Mouse (Mus musculus) gastrocnemius, postnatal 36 days (tissue): ENCODE results near the gene Sec24c. TPM values are rescaled to one million over a fixed set of nuclear protein-coding genes. Genes with fewer than 3 reads are reported as not detected.
"Not testable (repeated sequence)": the region's sequence is repeated elsewhere in the genome, so short reads cannot be mapped to it uniquely, and the experiment has no call there.

Experiments used
- DNase-seq, 2 experiments: peaks; one replicate each; pipeline ENCODE4 v3.0.0; 2022
- intact Hi-C: fragments of 180-260 bp; cut with DNase I; formaldehyde crosslinking; loops from one replicate; pipeline ENCODE4 v1.15.1; 2025
- total RNA-seq, 2 experiments: library from RNA; stranded (reverse); gene quantifications; 2 replicates each; pipeline ENCODE4 v1.2.3; 2021

Sec24c gene
- total RNA-seq, 2 experiments from 2014 or later = 71.5 to 73.6 TPM

DNA sequence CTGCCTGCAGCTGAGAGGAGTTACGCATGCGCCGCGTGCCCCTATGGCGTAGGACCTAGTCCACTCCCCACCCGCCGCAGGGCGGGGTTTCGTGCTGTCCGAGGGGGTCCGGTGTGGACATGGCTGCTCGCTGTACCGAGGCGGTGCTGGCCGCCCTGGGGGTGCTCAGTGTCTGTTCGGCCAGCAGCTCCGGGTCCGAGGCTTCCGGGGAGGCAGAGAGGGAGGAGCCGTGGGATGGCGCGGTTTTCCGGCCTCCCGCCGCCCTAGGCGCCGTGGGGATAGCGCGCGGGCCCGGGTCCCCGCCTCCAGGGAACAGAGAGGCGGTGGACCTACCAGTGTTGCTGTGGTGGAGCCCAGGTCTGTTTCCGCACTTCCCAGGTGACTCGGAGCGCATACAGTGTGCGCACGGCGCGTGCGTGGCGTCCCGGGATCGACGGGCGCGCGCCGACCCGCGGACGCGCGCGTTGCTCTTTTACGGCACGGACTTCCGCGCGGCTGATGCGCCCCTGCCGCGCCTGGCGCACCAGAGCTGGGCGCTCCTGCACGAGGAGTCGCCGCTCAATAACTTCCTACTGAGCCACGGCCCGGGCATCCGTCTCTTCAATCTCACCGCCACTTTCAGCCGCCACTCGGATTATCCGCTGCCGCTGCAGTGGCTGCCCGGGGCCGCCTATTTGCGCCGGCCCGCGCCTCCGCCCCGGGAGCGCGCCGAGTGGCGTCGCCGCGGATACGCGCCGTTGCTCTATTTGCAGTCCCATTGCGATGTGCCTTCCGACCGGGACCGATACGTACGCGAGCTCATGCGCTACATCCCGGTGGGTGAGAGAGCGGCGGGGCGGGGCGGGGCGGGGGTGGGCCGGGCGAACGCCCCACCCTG, 21.0 kb downstream of the Sec24c start, which contains the start of gene Fut11:
Gene Fut11, plus strand, starts transcription at position 85 of the 877 bp plus-strand sequence.
- intact Hi-C loops = no loop called here
- peak; percentile 74 to 83 for DNase-seq

DNA sequence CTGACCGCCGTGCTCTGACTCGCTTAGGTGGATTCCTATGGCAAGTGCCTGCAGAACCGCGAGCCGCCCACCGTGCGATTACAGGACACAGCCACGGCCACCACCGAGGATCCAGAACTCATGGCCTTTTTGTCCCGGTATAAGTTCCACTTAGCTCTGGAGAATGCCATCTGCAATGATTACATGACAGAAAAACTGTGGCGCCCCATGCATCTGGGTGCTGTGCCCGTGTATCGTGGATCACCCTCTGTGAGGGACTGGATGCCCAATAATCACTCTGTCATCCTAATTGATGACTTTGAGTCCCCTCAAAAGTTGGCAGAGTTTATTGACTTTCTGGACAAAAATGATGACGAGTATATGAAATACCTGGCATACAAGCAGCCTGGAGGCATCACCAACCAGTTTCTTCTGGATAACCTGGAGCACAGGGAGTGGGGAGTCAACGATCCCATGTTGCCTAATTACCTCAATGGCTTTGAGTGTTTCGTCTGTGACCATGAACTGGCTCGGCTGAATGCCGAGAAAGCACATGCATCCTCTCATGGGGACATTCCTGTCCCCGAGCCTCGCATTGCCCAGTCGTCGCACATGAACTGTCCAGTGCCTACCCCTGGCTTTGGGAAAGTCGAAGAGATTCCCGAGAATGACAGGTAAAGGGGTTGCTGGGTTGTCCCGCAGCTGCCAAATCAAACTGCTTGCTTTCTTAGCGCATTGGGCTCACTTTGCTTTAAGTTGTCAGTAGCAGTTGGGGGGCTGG, 21.8 kb downstream of the Sec24c start:
- intact Hi-C loops = no loop called here
- no peak for DNase-seq

DNA sequence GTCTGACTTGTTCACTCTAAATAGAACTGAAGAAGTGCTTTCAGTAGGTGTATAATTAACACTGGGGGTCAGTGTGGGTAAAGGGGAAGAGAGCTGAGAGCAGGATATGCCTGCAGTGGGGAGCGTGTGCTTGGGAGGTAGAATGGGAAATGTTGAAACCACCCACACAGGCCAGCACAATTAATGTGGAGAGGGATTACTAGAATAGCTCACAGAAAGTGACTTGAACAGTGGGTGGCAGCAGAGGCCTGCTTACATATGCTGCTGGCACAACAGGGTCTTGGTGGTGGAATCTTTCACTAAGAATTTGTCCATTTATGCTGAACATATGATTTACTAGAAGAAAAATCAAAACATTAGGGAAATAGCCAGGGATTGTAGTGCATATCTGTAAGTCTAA, 22.9 kb downstream of the Sec24c start:
- no peak for DNase-seq
- intact Hi-C loops = no loop called here

DNA sequence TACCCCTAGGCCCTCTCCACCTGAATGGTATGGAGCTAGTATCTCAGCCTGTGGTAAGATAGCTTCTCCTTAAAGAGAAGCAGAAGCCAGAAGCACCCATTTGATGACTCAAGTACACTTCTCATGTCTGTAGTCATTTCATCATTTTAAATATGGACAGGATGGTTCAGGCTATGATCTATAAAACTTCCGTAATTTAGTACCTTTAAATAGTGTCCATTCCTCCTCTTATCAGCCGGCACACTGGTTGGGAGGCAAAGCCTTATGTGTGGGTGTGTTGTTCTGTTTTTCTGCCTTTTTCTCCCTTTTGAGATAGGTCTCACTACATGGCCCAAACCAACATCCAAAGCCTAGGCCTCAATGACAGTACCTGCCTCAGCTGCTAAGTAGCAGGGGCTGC, 24.4 kb downstream of the Sec24c start:
- intact Hi-C loops = no loop called here
- no peak for DNase-seq

DNA sequence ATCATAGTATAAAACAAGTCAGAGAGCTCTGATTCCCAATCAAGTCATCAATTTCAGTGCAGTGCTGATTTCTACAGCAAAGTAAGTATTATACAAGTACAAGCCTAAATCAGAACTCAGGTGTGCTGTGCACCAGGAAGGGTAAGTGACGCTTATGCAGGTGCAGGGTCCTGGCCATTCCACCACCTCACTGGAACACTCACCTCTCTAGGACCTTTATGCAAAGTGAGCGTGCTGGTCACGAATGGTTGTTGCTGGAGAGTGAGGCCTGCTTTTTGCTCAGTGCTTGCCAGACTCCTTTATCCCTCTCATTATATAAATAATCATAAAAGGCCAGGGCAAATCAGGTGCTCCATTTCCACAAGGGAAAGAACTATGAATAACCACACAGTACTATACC, 26.3 kb downstream of the Sec24c start:
- DNase-seq = no peak
- intact Hi-C loops = no loop called here

DNA sequence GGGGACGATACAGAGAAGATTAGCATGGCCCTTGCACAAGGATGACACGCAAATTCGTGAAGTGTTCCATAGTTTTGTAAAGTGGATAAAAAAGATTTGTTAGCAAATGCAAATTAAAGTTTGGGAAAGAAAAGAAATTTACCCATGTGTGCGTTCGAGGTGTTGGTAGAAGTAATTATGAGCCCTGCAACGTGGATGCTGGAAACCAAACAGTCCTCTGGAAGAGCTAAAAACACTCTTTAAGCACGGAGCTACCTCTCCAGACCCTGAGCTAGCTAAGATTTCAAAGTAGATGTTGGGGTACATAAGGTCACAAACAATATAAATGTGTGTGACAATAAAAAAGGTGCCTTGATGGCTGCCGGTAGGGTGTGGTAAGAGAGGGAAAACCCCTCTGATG, 27.4 kb downstream of the Sec24c start:
- intact Hi-C loops = no loop called here
- DNase-seq = no peak

DNA sequence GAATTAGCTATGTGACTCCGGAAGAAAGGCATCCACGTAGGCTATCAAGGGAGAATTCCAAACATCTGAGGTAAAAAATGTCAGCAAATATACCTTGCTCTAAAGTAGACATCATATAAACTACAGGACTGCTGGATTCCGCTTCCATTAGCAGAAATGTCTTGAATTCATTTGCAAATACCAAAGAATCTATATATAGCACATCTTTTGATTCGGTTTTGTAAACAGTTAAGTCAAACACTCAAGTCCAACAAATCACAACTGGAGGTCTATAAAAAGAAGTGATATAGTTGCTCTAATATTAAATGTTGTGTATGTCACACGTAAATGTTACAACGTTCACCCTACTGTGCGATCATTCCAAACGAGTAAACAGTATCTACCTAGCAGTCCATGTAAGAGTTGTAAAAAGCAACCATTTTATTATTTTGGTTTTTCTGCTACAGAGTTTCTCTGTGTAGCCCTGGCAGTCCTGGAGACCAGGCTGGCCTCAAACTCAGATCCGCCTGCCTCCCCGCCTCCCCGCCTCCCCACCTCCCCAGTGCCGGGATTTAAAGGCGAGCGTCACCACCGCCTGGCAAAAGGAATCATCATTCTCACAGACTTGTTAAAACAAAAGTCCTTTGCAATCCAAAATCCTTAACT, 28.1 kb downstream of the Sec24c start:
- intact Hi-C loops = no loop called here
- no peak for DNase-seq

DNA sequence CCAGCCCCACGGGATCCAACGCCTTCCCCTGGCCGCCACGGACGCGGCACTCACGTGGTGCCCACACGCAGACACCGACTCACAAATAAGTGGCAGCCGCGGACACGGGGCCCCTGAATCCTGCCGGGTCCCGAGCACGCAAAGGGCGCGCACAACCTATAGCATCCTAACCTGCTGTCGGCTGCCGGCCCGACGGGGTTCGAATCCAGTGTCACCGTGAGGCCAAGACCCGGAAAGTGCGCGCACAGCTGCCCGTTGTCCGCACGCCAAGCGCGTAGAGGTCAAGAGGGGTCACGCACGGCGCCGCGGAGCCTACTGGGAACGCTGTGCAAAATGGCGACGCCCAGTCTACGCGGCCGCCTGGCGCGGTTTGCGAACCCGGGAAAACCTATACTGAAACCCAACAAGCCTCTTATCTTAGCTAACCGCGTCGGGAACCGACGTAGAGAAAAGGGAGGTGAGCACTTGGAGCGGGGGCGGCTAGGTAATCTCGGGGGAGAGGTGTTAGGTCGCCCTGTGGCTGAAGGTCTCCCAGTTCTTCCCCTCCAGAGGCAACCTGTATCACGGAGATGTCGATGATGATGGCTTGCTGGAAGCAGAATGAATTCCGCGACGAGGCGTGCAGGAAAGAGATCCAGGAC, 28.8 kb downstream of the Sec24c start, which contains the start of gene Chchd1:
Gene Chchd1, plus strand, starts transcription at position 266 of the 641 bp plus-strand sequence.
- intact Hi-C loops = no loop called here
- DNase-seq = peak; percentile 85 to 91

DNA sequence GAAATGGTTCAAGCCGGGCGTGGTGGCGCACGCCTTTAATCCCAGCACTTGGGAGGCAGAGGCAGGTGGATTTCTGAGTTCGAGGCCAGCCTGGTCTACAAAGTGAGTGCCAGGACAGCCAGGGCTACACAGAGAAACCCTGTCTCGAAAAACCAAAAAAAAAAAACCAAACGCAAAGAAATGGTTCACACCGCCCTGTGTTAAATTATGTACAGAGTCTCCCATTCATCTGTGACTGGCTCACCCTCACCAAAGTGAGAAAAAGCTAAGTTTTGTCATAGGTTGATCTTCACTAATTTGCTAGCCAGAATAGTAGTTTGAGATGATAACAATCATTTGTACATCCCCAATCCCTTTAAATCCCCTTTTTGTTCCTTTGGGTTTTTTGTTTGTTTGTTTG, 29.4 kb downstream of the Sec24c start:
- intact Hi-C loops, DNase-seq: not testable (repeated sequence)

DNA sequence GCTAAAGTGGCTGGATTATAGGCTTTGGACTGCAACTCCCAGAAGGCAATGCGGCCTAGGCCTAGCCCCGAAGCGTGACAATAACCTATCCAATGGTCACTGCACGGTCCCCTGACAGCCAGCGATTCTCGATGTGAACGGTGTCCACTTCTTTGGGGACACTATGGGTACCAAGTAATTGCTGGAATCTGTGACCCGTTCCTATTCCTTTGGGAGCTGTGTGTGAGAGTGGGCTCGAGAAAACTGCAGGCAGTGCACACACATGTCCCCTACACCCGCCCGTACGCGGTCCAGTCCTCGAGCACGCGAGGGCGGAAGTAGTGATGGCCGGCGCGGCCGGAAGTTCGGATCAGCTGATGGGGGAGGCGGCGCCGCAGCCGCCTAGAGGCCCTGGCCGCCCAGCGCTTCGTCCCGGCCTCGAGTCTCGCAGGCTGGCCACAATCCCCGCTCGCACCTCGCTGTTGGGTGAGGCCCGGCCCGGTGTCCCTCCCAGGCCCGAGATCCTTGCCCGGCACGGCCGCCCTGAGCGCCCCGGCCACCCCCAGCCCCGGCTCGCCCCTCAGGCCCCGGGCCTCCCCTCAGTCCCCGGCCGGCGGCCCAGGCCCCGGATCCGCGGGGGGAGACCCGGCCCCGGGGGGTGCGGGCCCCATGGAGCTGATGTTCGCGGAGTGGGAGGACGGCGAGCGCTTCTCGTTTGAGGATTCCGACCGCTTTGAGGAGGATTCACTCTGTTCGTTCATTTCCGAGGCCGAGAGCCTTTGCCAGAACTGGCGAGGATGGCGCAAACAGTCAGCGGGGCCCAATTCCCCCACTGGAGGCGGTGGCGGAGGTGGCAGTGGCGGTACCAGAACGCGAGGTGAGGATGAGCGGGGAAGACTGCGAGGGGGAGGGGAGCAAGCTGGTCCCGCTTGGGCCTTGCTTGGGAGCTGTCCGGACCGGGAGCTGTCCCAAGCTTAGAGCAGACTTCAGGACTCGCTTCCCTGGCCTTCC, 33.4 kb downstream of the Sec24c start, which contains the start of gene Zswim8:
Gene Zswim8, plus strand, starts transcription at position 352 of the 990 bp plus-strand sequence.
- peak; percentile 84 to 87 for DNase-seq
- intact Hi-C loops = no loop called here

DNA sequence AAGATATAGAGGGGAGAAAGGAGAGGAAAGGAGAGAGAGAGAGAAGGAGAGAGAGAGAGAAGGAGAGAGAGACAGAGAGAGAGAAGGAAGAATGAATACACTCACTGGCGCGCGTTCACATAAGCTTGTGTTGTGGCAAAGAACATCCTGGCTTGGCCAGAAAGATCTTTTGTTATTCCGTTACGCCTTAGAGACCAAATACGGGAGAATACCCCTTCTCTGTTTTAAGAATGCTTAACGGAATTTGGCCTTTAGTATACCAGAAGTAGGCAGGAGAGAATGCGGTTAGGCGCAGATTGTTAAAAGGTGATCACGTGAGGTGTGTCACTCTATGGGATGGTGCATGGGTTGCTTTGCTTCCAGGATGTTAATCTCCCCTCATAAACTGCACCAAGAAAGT, 34.1 kb downstream of the Sec24c start:
- intact Hi-C loops = no loop called here
- no peak for DNase-seq

DNA sequence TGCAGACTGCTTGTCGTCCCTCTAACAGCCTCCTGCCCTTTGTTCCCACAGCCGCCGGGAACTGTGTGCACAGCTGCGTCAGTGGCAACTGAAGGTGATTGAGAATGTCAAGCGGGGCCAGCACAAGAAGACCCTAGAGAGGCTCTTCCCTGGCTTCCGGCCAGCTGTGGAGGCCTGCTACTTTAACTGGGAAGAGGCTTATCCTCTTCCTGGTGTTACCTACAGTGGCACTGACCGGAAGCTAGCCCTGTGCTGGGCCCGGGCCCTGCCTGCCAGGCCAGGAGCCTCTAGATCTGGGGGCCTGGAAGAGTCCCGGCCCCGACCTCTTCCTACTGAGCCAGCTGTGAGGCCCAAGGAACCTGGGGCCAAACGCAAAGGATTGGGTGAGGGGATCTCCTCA, 39.7 kb downstream of the Sec24c start:
- intact Hi-C loops = no loop called here
- DNase-seq = peak in 1 of 2 experiments; percentile 13

DNA sequence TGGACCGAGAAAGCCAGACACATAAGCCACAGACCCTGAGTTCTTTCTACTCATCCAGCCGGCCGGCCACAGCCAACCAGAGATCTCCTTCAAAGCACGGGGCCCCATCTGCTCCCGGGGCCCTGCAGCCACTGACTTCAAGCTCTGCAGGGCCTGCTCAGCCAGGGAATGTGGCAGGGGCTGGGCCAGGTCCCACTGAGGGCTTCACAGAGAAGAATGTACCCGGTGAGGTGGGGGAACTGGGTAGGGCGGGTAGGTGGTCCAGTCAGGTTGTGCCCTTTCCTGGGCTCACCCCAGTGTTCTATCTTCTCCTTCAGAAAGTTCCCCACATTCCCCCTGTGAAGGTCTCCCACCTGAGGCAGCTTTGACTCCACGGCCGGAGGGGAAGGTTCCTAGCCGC, 44.3 kb downstream of the Sec24c start:
- DNase-seq = peak in 1 of 2 experiments; percentile 11
- intact Hi-C loops = no loop called here

DNA sequence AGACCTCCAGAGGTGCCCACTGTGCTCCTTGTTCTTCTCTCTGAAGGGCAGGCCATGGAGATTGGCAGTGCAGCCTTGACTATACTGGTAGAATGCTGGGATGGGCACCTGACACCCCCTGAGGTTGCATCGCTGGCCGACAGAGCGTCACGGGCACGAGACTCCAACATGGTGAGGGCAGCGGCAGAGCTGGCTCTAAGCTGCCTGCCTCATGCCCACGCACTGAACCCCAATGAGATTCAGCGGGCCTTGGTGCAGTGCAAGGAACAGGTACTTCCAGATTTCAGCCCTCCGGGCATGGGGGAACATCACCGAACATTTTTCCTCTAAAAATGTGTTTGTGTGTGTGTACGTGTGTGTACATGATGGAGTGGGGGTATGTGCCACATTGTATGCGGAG, 45.7 kb downstream of the Sec24c start:
- intact Hi-C loops = no loop called here

DNA sequence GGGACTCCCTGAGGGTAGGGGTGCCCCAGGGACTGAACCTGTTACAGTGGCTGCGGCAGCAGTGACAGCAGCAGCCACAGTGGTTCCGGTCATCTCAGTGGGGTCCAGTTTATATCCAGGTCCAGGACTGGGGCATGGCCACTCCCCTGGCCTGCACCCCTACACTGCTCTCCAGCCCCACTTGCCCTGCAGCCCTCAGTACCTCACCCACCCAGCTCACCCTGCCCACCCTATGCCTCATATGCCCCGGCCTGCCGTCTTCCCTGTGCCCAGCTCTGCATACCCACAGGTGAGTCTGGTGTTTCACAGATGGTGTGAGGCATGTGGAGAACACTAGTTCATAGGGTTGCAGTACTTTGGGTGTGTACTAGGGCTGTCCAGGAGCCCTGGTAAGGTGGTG, 47.3 kb downstream of the Sec24c start:
- no peak for DNase-seq
- intact Hi-C loops = no loop called here

More for the DNA sequence above, 45.7 kb downstream of the Sec24c start:
- peak in 1 of 2 experiments; percentile 11 for DNase-seq

DNA sequence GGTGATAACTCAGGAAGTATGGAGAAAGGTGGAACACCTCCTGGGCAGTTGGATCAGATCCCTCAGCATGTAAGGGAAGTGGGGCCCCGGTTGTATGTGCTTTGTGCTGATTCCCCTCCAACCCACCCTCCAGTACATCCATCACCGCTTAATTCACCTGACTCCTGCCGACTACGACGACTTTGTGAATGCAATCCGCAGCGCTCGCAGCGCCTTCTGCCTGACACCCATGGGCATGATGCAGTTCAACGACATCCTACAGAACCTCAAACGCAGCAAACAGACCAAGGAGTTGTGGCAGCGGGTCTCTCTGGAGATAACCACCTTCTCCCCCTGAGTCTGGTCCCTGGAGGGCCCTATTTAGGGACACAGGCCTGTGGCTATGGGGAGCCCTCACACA, 48.9 kb downstream of the Sec24c start:
- intact Hi-C loops = no loop called here
- no peak for DNase-seq

DNA sequence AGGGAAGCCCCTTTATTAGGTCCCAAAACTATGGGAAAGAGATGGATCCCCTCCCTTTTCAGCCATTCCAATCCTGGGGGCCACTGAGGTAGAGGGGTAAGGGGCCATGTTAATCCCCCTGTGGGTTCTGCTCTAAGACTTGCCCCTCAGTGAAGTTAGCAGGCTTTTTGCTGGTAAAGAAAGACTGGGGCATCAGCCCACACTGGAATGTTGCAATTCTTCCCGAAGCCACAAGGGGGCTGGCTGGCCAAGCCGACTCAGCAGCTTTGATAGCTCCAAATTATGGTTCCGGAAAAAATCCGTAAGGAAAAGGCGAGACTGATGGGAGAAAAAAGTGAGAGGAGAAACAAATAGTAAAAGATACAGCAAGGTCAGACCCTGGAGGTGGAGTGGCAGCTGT, 49.9 kb downstream of the Sec24c start:
- intact Hi-C loops = no loop called here
- DNase-seq = peak in 1 of 2 experiments; percentile 55

DNA sequence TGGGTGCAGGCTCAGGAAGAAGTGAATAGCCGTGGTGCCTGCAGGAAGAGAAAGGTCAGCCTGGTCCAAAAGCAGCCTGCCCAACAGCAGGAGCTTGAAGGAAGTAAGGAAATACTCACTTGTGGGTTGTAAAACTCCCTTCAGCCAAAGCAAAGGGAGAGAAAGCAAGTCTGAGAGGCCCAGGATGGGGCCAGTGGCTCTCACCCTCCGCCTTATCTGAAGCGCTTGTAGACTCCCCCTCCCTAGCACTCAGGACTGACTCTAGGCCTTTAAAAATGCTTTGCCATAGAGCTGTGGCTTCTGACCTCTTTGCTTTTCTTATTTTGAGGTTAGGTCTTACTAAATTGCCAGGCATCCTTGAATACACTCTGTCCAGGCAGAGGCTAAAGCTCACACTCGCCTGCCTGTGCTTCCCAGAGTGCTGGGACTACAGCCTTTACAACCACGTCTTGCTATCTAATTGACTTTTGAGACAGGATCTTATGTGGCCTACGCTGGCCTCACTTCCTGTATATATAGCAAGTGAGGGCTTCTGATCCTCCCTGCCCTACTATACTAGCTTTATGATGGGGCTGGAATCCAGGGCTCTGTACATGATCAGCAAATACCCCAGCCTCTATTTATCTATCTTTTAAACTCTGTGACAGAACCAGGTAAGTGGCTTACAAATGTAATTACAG, 51.7 kb downstream of the Sec24c start:
- intact Hi-C loops = no loop called here
- no peak for DNase-seq

DNA sequence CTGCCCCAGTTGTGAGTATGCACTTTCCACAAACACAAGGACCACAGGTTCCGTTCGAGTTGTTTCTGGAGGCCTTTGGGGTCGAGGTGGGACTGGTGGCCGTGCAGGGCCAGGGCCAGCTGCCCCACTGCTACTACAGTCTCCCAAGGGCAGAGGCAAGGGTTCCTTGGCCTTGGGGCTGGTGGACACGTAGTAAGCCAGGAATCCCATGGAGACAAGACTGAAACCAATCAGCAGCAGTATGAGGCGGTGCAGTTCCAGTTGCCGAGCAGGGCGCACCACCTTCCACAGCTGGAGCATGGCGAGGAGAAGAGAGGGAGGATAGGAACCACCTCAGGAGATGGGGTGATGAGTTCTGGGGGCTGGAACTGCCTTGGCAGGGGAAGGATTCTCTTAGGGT, 55.8 kb downstream of the Sec24c start:
- DNase-seq = no peak
- intact Hi-C loops = no loop called here
